Mouse (Mus musculus) CH12.LX (cell line): Measurements from ENCODE around the gene Efcab3.

ENCODE experiments used
- JUND ChIP-seq: conservative IDR thresholded peaks from 2 replicates; pipeline ENCODE4 v1.6.1; 2011; ENCODE audit warnings: low read depth, low read length, improper control_type of control experiment
- USF1 ChIP-seq: IDR thresholded peaks from 2 replicates; pipeline ENCODE4 v1.6.1; 2014; ENCODE audit warnings: low read depth, mild to moderate bottlenecking, inconsistent platforms, low read length, improper control_type of control experiment

GRCm38 (mm10) chr11:105028744-105029348 lies 34.5 kb upstream of the Efcab3 start:
- TF ChIP-seq JUND = 0 out of 2 replicates have a peak, but pooled peaks have one; percentile 18
- no peak for TF ChIP-seq USF1
